Mouse (Mus musculus) testis, adult 2 months (tissue): ENCODE measurements around the gene Gm28539. TPM values are rescaled to one million over a fixed set of nuclear protein-coding genes. Genes with fewer than 3 reads are reported as not detected.
"Not testable (repeated sequence)": the region's sequence is repeated elsewhere in the genome, so short reads cannot be mapped to it uniquely, and the experiment has no call there.

Source experiments
- H3K27ac ChIP-seq: fragments of 200-500 bp; 2 replicates; pipeline ENCODE4 v1.5.1; 2012; ENCODE audit warnings: low read depth, low read length; ENCODE audit not compliant: control insufficient read depth, insufficient read depth
- H3K27me3 ChIP-seq: fragments of 200-500 bp; 2 replicates; pipeline ENCODE4 v1.6.1; 2012; ENCODE audit warnings: mild to moderate bottlenecking, low read length, moderate library complexity; ENCODE audit not compliant: control insufficient read depth, insufficient read depth
- H3K36me3 ChIP-seq: fragments of 200-500 bp; 2 replicates; pipeline ENCODE4 v1.6.1; 2012; ENCODE audit warnings: mild to moderate bottlenecking, low read length; ENCODE audit not compliant: control insufficient read depth, insufficient read depth
- H3K4me1 ChIP-seq: fragments of 200-500 bp; 2 replicates; pipeline ENCODE4 v1.6.1; 2012; ENCODE audit warnings: low read length; ENCODE audit not compliant: control insufficient read depth, insufficient read depth
- H3K4me3 ChIP-seq: fragments of 200-500 bp; 2 replicates; pipeline ENCODE4 v1.5.1; 2012; ENCODE audit warnings: low read depth, mild to moderate bottlenecking, low read length, moderate library complexity, mixed read lengths; ENCODE audit not compliant: control insufficient read depth
- CTCF ChIP-seq: fragments of 200-500 bp; IDR thresholded peaks from 2 replicates; pipeline ENCODE4 v1.5.1; 2012; ENCODE audit warnings: low read depth, mild to moderate bottlenecking, inconsistent platforms, low read length, moderate library complexity; ENCODE audit not compliant: control insufficient read depth, insufficient read depth, insufficient replicate concordance
- POLR2A ChIP-seq: fragments of 200-500 bp; IDR thresholded peaks from 2 replicates; pipeline ENCODE4 v1.6.1; 2012; ENCODE audit warnings: low read depth, mild to moderate bottlenecking, inconsistent platforms, low read length, moderate library complexity; ENCODE audit not compliant: control insufficient read depth
- polyA plus RNA-seq: library from polyadenylated mRNA; depleted of rRNA; stranded (reverse); fragments of >200 nt; gene quantifications from 2 replicates; pipeline ENCODE4 v1.2.3, GENCODE M21; 2012; rRNA removed

The Gm28539 gene
- polyA plus RNA-seq, 1 experiment, result not detected

- Histone ChIP-seq H3K4me1 (no peaks in the 10 kb centered on the region), H3K36me3 (peaks cover 2% of the 10 kb centered on the region), H3K27ac (no peak overlapping the region), H3K27me3 (no peaks in the 10 kb centered on the region), H3K4me3 (no peak overlapping the region)
- no peak for TF ChIP-seq CTCF
- TF ChIP-seq POLR2A, result no peak
Measured at GRCm38 (mm10) chr16:18970837-18971236, 134.5 kb downstream of the Gm28539 start.

- not testable (repeated sequence) for H3K27me3 ChIP-seq, H3K4me1 ChIP-seq, H3K36me3 ChIP-seq, H3K27ac ChIP-seq
- peak overlapping the region; percentile 60 for H3K4me3 ChIP-seq
Measured at GRCm38 (mm10) chr16:18975665-18976064, 139.3 kb downstream of the Gm28539 start.

- TF ChIP-seq CTCF (no peak), POLR2A (no peak)
- H3K27me3 ChIP-seq, result no peaks in the 10 kb centered on the region
- H3K27ac ChIP-seq, result no peak overlapping the region
- no peaks in the 10 kb centered on the region for H3K4me1 ChIP-seq
- peak overlapping the region; percentile 44 for H3K4me3 ChIP-seq
- no peaks in the 10 kb centered on the region for H3K36me3 ChIP-seq
Measured at GRCm38 (mm10) chr16:18976315-18976714, 139.9 kb downstream of the Gm28539 start.

DNA sequence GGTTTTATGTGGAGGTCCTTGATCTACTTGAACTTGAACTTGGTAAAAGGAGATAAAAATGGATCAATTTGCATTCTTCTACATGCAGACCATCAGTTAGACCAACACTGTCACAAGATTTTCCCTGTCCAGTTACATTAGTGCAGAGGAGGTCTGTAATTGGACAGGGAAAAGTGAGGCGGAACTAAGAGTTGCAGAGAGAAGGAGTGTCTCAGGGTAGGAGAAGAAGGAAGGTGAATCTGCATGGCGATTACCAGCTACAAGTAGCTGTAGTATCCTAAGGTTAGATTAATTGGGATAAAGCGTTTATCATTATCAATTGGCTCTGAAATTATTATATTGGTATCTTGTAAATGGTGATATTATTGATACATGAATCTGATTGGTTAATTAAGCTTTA lies 150.0 kb downstream of the Gm28539 start:
- TF ChIP-seq POLR2A (no peak), CTCF (no peak)

GRCm38 (mm10) chr16:18986860-18987259 lies 150.5 kb downstream of the Gm28539 start:
- Histone ChIP-seq H3K27ac (no peak overlapping the region), H3K27me3 (no peaks in the 10 kb centered on the region), H3K4me1 (no peaks in the 10 kb centered on the region), H3K36me3 (no peaks in the 10 kb centered on the region), H3K4me3 (no peak overlapping the region)
- TF ChIP-seq CTCF (no peak), POLR2A (no peak)

More for the DNA sequence above, 150.0 kb downstream of the Gm28539 start:
- Histone ChIP-seq H3K36me3 (no peaks in the 10 kb centered on the region), H3K4me3 (no peak overlapping the region), H3K27me3 (no peaks in the 10 kb centered on the region), H3K4me1 (no peaks in the 10 kb centered on the region), H3K27ac (no peak overlapping the region)

DNA sequence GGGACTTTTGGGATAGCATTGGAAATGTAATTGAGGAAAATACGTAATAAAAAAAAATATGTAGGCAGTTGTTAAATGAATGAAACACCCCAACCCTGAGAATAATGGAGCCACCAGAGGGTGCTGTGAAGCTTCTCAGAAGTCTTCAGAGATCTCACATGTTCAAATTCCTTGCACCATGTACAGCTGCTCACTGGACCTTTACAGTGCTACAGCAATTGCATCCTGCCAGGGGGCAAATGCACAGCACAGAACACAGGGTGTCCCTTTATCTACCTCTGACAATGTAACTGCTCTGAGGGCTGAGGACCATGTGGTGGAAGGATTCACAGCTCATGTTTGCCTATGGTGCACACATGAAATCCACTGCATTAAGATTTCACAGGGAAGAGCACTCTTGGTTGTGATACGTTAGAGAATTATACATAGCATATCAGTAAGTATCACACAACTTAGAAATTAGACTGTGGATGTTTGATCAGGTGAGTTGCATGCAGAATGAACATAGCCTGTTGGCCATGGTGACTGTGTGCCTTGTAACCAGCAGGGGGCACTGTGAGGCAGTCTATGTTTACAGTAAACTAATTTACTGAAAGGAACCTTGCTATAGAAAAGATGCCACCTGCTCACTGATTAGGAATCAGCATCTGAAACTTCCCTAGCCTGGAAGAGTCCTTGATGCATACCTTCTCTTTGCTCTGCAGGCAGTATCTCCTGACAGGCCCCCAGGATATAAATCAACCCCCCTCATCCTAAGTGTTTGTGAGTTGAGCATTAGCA lies 166.4 kb downstream of the Gm28539 start:
- not testable (repeated sequence) for H3K4me1 ChIP-seq, H3K27ac ChIP-seq, H3K27me3 ChIP-seq, H3K36me3 ChIP-seq, H3K4me3 ChIP-seq
- peak; percentile 41; the same call in 1 of the 2 replicates for TF ChIP-seq CTCF

DNA sequence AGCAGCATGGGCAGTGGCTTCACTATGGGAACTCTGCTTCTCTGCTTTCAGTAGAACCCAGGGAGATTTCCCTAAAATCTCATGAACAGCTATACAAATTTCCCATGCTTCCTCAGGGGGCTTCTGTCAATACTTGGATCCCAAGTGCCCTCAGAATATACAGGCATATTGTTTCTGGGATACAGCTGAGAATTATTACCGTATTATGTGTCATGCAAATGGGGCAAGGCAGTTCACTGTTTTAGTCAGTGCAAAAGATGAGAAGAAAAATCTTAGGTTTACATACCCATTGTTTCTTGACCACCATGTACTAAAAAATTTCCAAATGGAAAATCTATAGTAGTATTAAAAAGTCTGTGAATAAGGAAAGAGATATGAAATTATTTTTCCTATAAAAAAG lies 167.4 kb downstream of the Gm28539 start:
- H3K27ac ChIP-seq, result no peak overlapping the region

DNA sequence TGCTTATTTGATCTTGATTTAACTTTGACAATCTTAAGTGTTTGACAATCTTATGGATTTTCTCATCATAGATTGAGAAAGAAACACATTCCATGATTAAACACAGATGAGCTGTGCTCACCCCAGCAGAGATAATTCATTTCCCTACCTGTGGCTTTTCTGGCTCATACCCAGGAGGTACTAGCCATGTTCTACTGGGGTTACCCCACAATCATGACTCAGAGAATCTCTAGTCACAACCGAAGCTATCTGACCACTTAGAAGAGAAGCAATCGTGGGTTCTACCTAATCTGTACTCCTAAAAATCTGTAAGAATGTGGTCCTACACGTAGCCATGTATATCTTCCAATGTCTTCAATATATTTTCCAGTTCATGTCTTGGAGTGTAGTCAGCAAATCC lies 168.9 kb downstream of the Gm28539 start:
- Histone ChIP-seq H3K27me3 (no peaks in the 10 kb centered on the region), H3K4me1 (no peaks in the 10 kb centered on the region), H3K4me3 (no peak overlapping the region), H3K36me3 (no peaks in the 10 kb centered on the region), H3K27ac (no peak overlapping the region)
- no peak for TF ChIP-seq POLR2A
- no peak for TF ChIP-seq CTCF

More for the DNA sequence above, 167.4 kb downstream of the Gm28539 start:
- Histone ChIP-seq H3K27me3 (no peaks in the 10 kb centered on the region), H3K4me1 (no peaks in the 10 kb centered on the region), H3K4me3 (no peak overlapping the region), H3K36me3 (no peaks in the 10 kb centered on the region)
- TF ChIP-seq CTCF (no peak), POLR2A (no peak)

Other genes with a start within 250 kb of the Gm28539 start
- gene Tbx1, start 245.9 kb upstream of the Gm28539 start, polyA plus RNA-seq, result 4.2 and 6.1 TPM in 2 replicates
- 7.8 and 10.9 TPM in 2 replicates for gene Gp1bb, start 214.2 kb upstream of the Gm28539 start, polyA plus RNA-seq
- 9.5 and 11.6 TPM in 2 replicates for gene Gm49601, start 210.2 kb upstream of the Gm28539 start, polyA plus RNA-seq
- gene Sept5, start 206.6 kb upstream of the Gm28539 start, polyA plus RNA-seq, result 62.5 and 63.0 TPM in 2 replicates
- gene Cldn5, start 59.7 kb upstream of the Gm28539 start, polyA plus RNA-seq, result 9.2 and 9.3 TPM in 2 replicates
- gene Ufd1, start 24.8 kb upstream of the Gm28539 start, polyA plus RNA-seq, result 588 and 668 TPM in 2 replicates
- gene Cdc45, start 24.6 kb upstream of the Gm28539 start, polyA plus RNA-seq, result 35.9 and 40.7 TPM in 2 replicates
- 7.0 and 7.5 TPM in 2 replicates for gene 2510002D24Rik, start within 50 bp of the Gm28539 start, polyA plus RNA-seq
- 12.4 and 13.9 TPM in 2 replicates for gene Mrpl40, start 40.3 kb downstream of the Gm28539 start, polyA plus RNA-seq
- 15.0 and 16.5 TPM in 2 replicates for gene Hira, start 40.5 kb downstream of the Gm28539 start, polyA plus RNA-seq